Comparison of ENCODE assay signal across 23 mouse cellular contexts in genomic region chr13:19674025-19674424, GRCm38 (mm10). TPM values are rescaled to one million over a fixed set of nuclear protein-coding genes. Genes with fewer than 3 reads are reported as not detected.
"Had no signal": no experiment of that assay in that cellular context is flagged by ENCODE, and none has a peak within 500 bp of the region (broad histone marks: within the 10 kb centered on the region; RNA-seq: fewer than 3 reads in every experiment).

No protein-coding gene starts in this region.

- H3K9ac ChIP-seq: neural tube, embryonic 13.5 days; neural tube, embryonic 15.5 days; stomach, embryonic 15.5 days had no signal

- H3K27ac ChIP-seq: neural tube, embryonic 13.5 days; neural tube, embryonic 15.5 days; stomach, embryonic 15.5 days; stomach, postnatal 0 days had no signal

- H3K36me3 ChIP-seq: neural tube, embryonic 13.5 days; neural tube, embryonic 15.5 days; stomach, embryonic 15.5 days had no signal

- H3K9me3 ChIP-seq: neural tube, embryonic 13.5 days; neural tube, embryonic 15.5 days; stomach, embryonic 15.5 days had no signal

- H3K4me3 ChIP-seq: neural tube, embryonic 13.5 days; neural tube, embryonic 15.5 days; stomach, embryonic 15.5 days had no signal

- H3K27me3 ChIP-seq: neural tube, embryonic 13.5 days; neural tube, embryonic 15.5 days; stomach, embryonic 15.5 days had no signal

- H3K4me2 ChIP-seq: neural tube, embryonic 13.5 days; neural tube, embryonic 15.5 days; stomach, embryonic 15.5 days had no signal

- H3K4me1 ChIP-seq: neural tube, embryonic 13.5 days; neural tube, embryonic 15.5 days; stomach, embryonic 15.5 days had no signal

- DNase-seq: retina, postnatal 1 day; right cerebral cortex, adult 18-20 months; right cerebral cortex, postnatal 14 days; right cerebral cortex, postnatal 25 days; right cerebral cortex, postnatal 4 days; spleen, adult 18-20 months; thymus, adult 18-20 months; thymus, adult 2 months; thymus, postnatal 14 days; thymus, postnatal 25 days; thymus, postnatal 36 days; thymus, postnatal 4 days had no signal

RNA-seq across cellular contexts. Expression of gene Nme8, which starts 23.6 kb away (rescaled TPM):
- polyA plus RNA-seq: neural tube, embryonic 13.5 days; neural tube, embryonic 14.5 days; neural tube, embryonic 15.5 days; small intestine, adult 2 months; spleen, adult 2 months; stomach, embryonic 15.5 days; stomach, embryonic 16.5 days; stomach, postnatal 0 days; thymus, adult 2 months; thymus, postnatal 0 days; urinary bladder, adult 2 months had no signal

RNA-seq across cellular contexts. Expression of gene Sfrp4, which starts 51.1 kb away (rescaled TPM):
- polyA plus RNA-seq: testis, adult 2 months had no signal
